Mouse (Mus musculus) yolk sac, embryonic 10.5 days (tissue): ENCODE results near the gene Xcr1.
A peak's percentile ranks its signal among the peaks of the same experiment; 100 is the strongest.

ENCODE experiments used
- DNase-seq: peaks from one replicate; pipeline ENCODE4 v3.0.0-alpha.2; 2017; ENCODE audit warnings: low spot score

Xcr1 gene

GRCm38 (mm10) chr9:123861929-123862328 is at the start of gene Xcr1:
Gene Xcr1, minus strand, starts transcription at chr9:123862029.
- no peak for DNase-seq

DNA sequence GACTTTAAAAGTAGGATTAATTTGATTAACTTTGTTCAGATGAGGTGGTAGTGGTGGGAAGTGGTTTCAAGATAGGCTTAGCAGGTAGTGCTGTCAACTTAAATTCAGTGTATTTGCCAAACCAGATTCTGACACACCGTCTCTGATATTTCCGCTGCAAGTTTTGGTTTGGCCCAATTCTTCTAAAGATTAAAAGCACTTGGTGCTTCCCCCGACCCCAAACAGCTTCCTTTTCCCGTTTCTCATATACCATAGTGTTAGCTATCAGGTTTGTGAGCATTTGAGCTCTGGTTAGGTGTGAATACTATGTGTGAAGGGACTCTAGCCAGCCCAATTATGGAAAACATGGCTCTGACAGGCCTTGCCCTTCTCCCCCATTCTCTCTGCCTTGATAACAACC is 10.2 kb upstream of the Xcr1 start:
- no peak for DNase-seq

DNA sequence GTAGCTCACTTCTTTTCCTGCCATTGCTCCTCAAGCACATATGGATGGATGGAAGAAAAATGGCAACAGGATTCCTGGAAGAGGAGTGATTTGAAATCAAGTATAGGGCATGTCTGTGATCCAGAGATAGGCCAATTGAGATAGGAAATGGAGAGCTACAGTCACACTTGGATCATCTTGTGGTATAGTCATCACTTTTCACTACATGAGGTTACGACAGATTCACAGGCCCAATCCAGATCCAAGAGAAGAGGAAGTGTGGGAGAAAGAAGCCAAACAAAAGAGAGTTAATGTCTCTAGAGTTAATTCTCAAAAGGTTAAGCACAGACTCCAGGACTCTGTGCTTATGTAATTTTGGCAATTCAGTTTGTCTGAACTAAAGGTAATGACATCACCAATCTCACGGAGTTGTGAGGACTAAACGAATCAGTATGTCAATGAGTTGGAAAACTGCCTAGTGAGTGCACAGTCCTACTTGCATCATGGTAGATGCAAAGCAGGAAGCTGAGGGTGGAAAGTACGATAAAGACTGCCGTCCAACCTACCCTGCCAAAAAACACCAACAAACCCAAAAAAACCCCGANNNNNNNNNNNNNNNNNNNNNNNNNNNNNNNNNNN is 7.4 kb upstream of the Xcr1 start:
- DNase-seq: no peak

DNA sequence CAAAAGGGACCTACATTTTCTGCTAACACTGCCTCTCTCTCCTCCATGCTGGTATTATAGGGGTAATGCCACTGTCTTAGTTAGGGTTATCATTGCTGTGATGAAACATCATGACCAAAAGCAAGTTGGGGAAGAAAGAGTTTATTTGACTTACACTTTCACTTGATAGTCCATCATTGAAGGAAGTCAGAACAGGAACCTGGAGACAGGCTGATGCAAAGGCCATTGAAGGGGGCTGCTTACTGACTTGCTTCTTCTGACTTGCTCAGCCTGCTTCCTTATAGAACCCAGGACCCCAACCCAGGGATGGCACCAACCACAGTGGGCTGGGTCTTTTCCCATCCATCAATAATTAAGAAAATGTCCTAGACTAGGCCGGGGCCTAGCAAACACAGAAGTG is 1.8 kb upstream of the Xcr1 start:
- no peak for DNase-seq

- DNase-seq: no peak
These were observed 1.2 kb upstream of the Xcr1 start for GRCm38 (mm10) chr9:123862895-123863616.

DNA sequence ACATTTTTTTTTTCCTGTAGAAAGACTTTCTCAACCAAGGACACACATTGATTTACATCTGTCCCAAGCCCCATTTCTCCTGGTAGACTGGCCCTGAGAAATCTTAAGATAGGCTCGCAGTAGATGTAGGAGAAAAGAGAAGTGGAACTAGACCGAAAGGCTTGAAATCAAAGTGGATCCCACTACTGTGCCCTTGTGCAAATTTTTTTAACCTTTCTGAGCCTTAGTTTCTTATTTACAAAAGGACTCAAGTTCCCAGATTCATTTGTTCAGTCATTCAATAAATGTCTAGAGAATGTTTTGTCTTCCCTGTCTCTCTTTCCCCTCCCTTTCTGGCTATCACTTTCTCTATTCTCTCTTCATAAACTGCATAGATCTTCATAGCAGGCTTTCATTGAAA is 5.0 kb downstream of the Xcr1 start:
- DNase-seq: no peak

DNA sequence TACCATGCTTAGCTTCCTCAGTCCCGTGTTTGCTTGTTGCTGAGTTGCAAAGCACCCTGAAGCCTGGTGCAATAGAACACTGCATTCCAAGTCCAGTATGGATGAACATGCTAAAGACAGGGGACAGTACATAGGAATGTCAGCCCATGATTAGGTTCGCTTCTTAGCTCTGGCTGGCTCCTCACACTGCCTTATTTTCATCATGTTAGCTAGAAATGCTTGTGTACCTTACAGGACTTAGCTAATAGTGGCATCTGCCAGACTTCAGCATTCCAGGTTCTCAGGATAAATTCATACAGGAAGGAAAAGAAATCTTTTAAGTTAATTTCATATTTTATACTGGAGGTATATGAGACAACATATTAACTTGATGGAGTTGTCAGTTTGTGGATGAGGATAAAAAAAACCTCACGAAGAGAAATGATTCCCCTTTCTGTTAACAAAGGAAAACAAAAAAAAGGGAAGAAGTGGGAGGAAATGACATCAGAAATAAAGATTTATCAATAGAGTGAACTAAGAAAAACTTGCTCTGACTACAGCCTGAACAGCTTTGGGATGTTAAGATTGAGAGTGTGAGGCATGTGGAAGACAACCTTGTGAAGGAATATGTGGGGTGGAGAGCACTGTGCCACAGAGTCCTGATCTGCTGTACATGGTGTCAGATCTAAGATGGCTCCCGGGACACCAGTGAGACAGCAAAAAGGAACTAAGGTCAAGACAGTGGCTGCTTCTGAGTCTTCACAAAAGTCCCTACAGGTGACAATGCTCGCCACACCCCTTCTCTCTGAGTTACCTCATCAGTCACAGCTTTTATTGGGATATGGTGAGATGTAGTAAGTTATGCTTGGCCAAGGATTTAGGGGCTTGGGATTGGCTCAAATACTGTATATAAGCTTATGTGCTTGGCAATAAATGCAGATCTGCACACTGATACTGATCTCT is 9.1 kb downstream of the Xcr1 start:
- DNase-seq: no peak

- DNase-seq: peak; percentile 91
These were observed 9.9 kb downstream of the Xcr1 start, which contains the start of gene Fyco1 for GRCm38 (mm10) chr9:123851713-123852448. Gene Fyco1, minus strand, starts transcription at chr9:123851899.

- DNase-seq: no peak
These were observed 10.6 kb downstream of the Xcr1 start for GRCm38 (mm10) chr9:123851062-123851712.

DNA sequence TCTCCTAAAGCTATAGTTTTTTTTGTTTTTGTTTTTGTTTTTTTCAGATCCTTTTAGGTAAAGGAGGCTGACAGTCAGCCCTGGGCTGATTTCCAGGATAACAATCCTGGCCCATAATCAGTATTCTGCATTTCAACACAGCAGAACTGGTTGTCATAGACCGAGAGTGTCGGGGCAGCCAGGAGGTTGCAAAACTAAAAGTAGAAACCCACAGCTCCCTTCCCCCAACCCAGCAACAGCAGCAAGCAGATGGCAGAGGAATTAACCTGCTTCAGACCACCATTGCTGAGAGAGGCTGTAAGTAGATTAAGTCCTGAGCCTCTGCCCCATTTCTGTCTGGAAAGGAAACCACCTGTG is 11.1 kb downstream of the Xcr1 start:
- DNase-seq: no peak

DNA sequence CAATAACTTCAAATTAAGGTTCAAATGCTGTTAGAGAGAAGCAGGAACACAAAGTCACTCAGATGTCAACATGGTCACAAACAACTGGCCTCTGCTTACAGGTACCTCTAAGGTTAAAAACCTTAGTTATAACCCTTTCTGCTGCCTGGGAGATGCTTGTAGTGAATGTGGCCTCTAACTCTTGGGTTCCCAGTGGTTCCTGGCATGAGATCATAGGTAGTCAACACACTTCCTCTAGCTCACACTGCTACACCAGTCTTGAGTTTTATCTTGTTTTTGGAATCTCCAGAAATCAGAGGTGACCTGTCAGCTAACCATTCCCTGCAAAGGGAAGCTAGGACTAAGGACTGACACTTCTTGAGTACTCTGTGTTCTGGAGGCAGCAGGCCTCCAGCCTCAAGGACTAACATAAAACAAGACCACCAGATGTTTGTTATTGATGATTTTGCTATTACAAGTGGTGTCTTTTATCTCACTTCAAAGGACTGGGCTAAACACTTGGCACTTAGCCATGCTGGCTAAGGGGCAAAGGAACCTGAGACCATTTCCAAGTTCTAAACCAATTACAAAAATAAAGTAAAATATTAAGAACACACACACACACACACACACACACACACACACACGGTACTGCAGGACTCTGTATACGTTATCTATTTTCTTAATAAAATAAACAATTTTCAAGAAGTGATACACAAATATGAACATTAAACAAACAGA is 11.7 kb downstream of the Xcr1 start:
- DNase-seq: no peak

GRCm38 (mm10) chr9:123846490-123846889 is 15.3 kb downstream of the Xcr1 start:
- no peak for DNase-seq

DNA sequence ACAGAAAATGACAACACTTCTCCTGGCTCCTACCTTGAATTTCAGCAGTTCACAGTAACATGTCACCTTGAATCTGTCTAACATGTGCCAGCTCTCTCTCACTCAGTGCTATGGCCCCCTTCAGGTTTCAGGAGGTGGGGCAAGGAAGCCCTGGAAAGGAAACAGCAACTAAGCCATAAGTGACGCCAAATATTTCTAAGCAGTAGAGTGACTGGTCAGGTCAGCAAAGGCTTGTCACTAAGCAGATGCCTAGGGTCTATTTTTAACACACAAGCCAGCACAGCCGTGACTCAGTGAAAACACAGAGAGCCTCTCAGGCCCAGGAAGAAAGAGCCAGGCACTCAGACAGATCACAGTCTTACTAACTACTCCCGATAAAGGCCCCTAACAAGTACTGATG is 16.7 kb downstream of the Xcr1 start:
- no peak for DNase-seq

DNA sequence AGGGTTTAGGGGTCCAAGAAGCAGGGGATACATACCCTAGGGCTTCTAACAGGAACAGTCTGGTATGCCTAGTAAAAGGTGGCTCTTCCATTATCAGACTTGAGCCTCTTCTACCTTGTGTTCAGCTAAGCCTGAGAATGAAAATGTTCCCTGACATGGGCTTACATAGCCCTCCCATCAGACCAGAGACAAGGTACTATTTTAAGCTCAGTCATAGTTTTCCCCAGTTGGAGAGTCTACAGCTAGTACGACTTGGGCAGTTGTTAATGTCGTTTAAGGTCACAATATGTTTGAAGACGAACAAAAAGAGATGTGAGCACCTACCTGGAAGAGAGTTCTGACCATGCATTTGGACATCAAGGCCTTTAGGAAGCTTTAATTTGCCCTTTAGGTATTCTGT is 17.4 kb downstream of the Xcr1 start:
- no peak for DNase-seq

DNA sequence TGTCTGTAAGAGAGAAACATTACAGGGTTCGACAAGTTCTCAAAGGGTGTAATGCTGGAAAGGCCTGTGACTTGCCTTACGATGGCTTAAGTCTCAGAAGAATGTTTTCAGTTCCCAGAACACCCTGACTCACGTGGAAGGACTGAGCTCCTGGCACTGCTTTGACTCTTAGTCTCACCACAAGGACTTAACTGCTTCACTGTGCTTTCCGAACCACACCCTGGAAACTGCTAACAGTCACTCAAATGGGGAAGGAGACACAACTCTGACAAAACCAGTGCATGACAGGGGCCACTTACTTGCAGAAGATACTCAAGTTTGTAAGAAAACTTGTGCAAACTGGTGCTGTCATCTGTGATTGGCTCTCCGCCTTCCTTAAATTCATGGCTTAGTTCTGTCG is 21.6 kb downstream of the Xcr1 start:
- DNase-seq: no peak

DNA sequence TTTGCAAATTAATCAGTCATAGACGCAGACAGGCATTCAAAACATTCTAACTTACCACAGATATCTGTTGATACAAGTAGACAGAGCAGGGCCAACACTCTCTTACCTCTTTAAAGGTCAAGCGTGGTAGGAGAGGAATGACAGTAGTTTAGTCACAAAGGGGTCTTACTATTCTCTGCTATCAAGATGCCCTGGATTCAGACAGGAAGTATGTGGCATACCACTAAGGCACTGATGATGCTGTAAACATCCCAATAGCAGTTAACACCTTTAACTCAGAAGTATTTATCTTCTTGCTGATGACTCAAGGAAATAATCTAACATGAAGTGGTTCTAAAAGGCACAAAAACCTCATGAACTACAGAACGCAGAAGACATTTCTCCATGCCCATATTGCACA is 26.0 kb downstream of the Xcr1 start:
- no peak for DNase-seq

- no peak for DNase-seq
These were observed 32.9 kb downstream of the Xcr1 start for GRCm38 (mm10) chr9:123828916-123829315.

DNA sequence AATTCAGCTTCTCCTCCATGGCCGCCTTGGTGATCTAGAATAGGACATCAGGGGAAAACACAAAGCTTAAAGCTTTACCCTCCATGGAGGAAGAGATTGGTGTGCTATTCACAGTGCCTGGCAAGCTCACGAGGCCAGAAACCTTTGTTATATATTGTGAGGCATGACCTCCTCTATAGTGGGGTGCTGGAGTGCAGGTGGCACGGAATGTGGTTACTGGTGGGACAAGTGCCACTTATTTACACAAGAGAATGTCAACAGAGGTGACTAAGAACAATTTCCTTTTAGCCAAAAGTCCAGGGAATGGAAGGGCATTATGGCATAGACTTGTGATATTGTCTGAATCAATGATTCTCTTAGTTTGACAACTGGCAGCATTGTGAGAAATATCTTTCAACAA is 35.2 kb downstream of the Xcr1 start:
- no peak for DNase-seq

- DNase-seq: no peak
These were observed 43.2 kb downstream of the Xcr1 start for GRCm38 (mm10) chr9:123818601-123819000.

- no peak for DNase-seq
These were observed 45.8 kb downstream of the Xcr1 start for GRCm38 (mm10) chr9:123815996-123816395.

GRCm38 (mm10) chr9:123815444-123815843 is 46.4 kb downstream of the Xcr1 start:
- no peak for DNase-seq
